ENCODE assay signal across 7 mouse cellular contexts in the genomic region with DNA sequence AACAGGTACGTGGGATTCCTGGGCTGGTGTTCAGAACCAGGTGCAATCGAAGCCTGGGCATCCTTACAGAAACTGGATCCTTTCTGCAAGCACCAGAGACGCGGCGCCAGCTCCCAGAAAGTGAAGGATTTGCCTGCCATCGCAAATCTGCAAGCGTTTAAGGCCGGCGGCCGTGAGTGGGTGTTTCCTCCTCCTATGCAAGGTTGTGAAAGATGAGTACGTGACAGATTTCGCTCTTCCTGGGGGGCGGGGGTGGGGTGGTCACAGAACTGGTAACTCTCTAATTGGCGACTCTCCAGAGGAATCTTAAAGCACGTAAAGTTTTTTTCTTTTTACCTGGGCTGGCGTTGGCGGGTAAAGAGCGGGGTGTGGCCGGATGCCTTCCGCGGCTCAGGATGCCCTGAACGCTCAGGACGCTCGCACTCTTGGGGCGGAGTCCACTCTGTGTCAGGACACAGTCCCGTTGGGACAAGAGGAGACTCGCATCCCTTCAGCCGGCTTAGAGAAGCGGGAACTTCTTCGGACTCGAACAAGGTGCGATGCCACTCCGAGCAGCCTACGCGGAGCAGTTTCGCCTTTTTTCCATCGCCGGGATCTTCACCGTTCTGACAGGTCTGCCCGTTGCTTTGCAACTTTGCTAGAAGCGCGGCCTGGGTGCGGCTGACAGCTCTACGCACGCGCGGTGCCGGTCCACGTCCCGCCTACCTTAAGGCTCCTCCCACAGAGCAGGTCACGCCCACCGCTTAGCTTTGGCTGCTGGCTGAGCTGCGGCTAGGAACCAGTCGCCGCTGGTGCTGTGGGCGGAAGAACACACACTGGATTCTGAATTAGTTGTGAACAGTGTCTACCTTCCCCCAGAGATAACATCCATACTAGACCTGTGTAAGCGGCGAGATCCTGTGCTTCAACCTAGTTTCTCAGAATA.
DNase-seq lines count a peak whose midpoint lies in the region; ATAC-seq lines count a peak whose summit lies in the region.

No protein-coding gene starts in this region.

- peak overlapping the region; percentile 78 for H3K4me3 ChIP-seq in intestine, embryonic 16.5 days (ENCODE audit: low read length)
- H3K4me3 ChIP-seq in midbrain, embryonic 11.5 days (ENCODE audit: low read depth, low read length): peak overlapping the region; percentile 52

- peak overlapping the region; percentile 69 for H3K27ac ChIP-seq in intestine, embryonic 16.5 days (ENCODE audit: low read length)
- no peak overlapping the region for H3K27ac ChIP-seq in midbrain, embryonic 11.5 days (ENCODE audit: low read depth, low read length)

- H3K36me3 ChIP-seq in intestine, embryonic 16.5 days (ENCODE audit: control insufficient read depth, insufficient read depth, low read length): no peaks in the 10 kb centered on the region
- no peaks in the 10 kb centered on the region for H3K36me3 ChIP-seq in midbrain, embryonic 11.5 days (ENCODE audit: control insufficient read depth, insufficient read depth, low read length)

- peak; percentile 86 to 88 for DNase-seq in adrenal gland, adult 18-20 months (ENCODE audit: low spot score in 2 of 2)
- DNase-seq in embryo, embryonic 11.5 days (ENCODE audit: low read depth, low spot score): peak; percentile 80
- peak; percentile 83 to 85 for DNase-seq in gastrocnemius, postnatal 36 days
- DNase-seq in left cerebral cortex, postnatal 36 days (ENCODE audit: low spot score in 2 of 2): peak; percentile 82 to 87
- DNase-seq in midbrain, embryonic 11.5 days (ENCODE audit: low spot score, missing footprints): peak; percentile 98
- DNase-seq in skeletal muscle tissue, adult 2 months (ENCODE audit: low read depth, low spot score): peak; percentile 89

- H3K4me2 ChIP-seq in intestine, embryonic 16.5 days (ENCODE audit: low read depth, low read length): peak overlapping the region; percentile 96
- H3K4me2 ChIP-seq in midbrain, embryonic 11.5 days: peak overlapping the region; percentile 70

- H3K27me3 ChIP-seq in intestine, embryonic 16.5 days (replicated peaks; ENCODE audit: control insufficient read depth, insufficient read depth, low read length): no peaks in the 10 kb centered on the region
- H3K27me3 ChIP-seq in midbrain, embryonic 11.5 days (ENCODE audit: control insufficient read depth, insufficient read depth, low read length): no peaks in the 10 kb centered on the region

- peak; percentile 98 for ATAC-seq in intestine, embryonic 16.5 days
- ATAC-seq in midbrain, embryonic 11.5 days (ENCODE audit: low FRiP score): peak; percentile 96

- H3K9me3 ChIP-seq in intestine, embryonic 16.5 days (ENCODE audit: control insufficient read depth, low read length): no peaks in the 10 kb centered on the region
- H3K9me3 ChIP-seq in midbrain, embryonic 11.5 days (ENCODE audit: control insufficient read depth, low read length): no peaks in the 10 kb centered on the region

- H3K4me1 ChIP-seq in intestine, embryonic 16.5 days (ENCODE audit: control insufficient read depth, insufficient read depth, low read length): 0 out of 2 replicates have a peak, but pooled peaks cover 4% of the 10 kb centered on the region
- no peaks in the 10 kb centered on the region; the same call in 1 of the 2 replicates for H3K4me1 ChIP-seq in midbrain, embryonic 11.5 days (ENCODE audit: control insufficient read depth, insufficient read depth, low read length)

- intact Hi-C loops in gastrocnemius, postnatal 36 days (cut with DNase I): loop anchor here (10.0 kb wide), 1 partner anchor 1228 kb away; no protein-coding TSS in a partner anchor
- intact Hi-C loops in left cerebral cortex, postnatal 36 days (cut with DNase I): loop anchor here (2.0 kb wide), 1 partner anchor 352 kb away; no protein-coding TSS in a partner anchor

- peak overlapping the region; percentile 74 for H3K9ac ChIP-seq in intestine, embryonic 16.5 days (ENCODE audit: low read depth, low read length)
- H3K9ac ChIP-seq in midbrain, embryonic 11.5 days (ENCODE audit: low read length): peak overlapping the region; percentile 53

- WGBS in intestine, embryonic 16.5 days: under 1% methylated on average over 58 of the region's 58 CpGs
- under 1% methylated on average over 58 of the region's 58 CpGs for WGBS in midbrain, embryonic 11.5 days
